Mouse (Mus musculus): Measurements from ENCODE around the gene Prpf38b. TPM values are rescaled to one million over a fixed set of nuclear protein-coding genes. Genes with fewer than 3 reads are reported as not detected.
"Not testable (repeated sequence)": the region's sequence is repeated elsewhere in the genome, so short reads cannot be mapped to it uniquely, and the experiment has no call there.

Prpf38b gene
- polyA plus RNA-seq, 1 experiment from 2014 or later: 58.1 TPM

DNA sequence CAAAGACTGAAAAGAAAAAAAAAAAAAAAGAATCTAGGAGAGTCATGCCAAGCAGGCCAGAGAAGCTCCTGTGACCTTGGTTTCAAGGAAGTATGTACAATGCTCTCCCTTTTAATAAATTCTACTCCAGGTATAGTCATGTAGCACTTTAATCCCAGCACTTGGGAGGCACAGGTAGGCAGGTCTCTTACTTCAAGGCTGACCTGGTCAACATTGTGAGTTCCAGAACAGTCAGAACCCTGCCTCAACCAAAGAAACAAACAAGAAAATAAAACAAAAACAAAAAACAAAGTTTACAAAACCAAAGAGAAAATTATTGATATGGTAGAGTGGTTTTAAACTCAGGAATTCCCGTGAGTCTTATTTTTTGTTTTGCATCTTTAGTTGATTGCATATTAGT is 21.6 kb downstream of the Prpf38b start, which contains the start of gene Fndc7:
Gene Fndc7 (minus strand): TSS at position 101 of the 400 bp plus-strand sequence.
- no peak within 1 kb of the TSS for H3K4me2 ChIP-seq (ENCODE audit: low read depth, low read length)
- no peaks in the 10 kb centered on the region for H3K36me3 ChIP-seq (ENCODE audit: control insufficient read depth, insufficient read depth, low read length)
- no peak within 1 kb of the TSS for H3K27ac ChIP-seq (replicated peaks; ENCODE audit: low read depth, low read length)
- no peak within 1 kb of the TSS for H3K4me3 ChIP-seq (ENCODE audit: low read depth, low read length)
- H3K9ac ChIP-seq (ENCODE audit: low read depth, low read length): no peak within 1 kb of the TSS
- ATAC-seq (ENCODE audit: low read depth): no peak
- H3K4me1 ChIP-seq (ENCODE audit: control insufficient read depth, insufficient read depth, low read length): no peaks in the 10 kb centered on the region
- no peak for DNase-seq (ENCODE audit: low spot score)
- 88% methylated on average over 1 of the region's 1 CpGs for WGBS
- H3K27me3 ChIP-seq (replicated peaks; ENCODE audit: control insufficient read depth, insufficient read depth, low read length): no peaks in the 10 kb centered on the region
- no peaks in the 10 kb centered on the region for H3K9me3 ChIP-seq (ENCODE audit: control insufficient read depth, low read length)

DNA sequence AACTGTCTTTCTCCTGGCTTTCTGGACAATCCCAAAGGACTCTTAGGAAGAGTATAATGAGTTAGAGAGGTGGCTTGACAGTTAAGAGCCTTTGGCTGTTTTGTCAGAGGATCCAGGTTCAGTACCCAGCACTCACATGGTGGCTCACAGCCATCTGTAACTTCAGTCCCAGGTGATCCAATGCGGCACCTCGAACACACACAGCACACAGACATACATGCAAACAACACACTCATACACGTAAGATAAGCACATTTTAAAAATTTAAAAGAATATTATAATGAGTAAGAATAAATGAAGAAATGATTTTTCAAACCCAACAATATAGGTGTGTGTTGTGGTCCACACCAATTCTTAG is 23.9 kb downstream of the Prpf38b start:
- 91% methylated on average over 3 of the region's 3 CpGs for WGBS

DNA sequence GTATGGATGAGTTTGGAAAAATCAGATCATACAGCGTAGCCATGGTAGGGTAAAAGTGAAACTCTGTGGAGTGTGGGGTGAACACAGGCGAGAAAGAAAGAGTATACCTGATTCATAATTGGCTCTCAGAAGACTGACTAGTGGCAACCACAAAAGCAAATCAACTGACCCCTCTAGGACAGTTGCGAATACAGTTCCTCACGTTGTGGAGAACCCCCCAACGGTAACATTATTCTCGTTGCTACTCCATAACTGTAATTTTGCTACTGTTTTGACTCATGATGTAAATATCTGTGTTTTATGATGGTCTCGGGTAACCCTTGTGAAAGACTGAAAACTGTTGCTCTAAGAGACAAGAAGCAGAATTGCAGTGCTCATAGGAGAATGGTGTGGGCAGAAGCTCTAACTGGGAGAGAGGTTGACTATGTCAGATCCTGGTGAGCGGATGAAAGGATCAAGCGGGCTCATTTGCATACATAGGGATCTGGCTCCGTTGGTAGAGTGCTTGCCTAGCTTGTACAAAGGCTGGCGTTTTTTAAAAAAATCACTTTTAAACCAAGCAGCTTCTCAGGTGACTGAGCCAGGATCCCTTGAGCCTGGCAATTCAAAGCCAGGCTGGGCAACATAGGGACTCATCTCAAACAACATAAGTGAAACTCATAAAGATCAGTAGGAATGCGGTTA is 24.5 kb downstream of the Prpf38b start:
- H3K9ac ChIP-seq (ENCODE audit: low read depth, low read length): no peak overlapping the region
- no peak overlapping the region for H3K27ac ChIP-seq (replicated peaks; ENCODE audit: low read depth, low read length)
- DNase-seq (ENCODE audit: low spot score) (no peak), ATAC-seq (ENCODE audit: low read depth) (no peak)
- no peak overlapping the region for H3K4me2 ChIP-seq (ENCODE audit: low read depth, low read length)
- H3K4me1 ChIP-seq (ENCODE audit: control insufficient read depth, insufficient read depth, low read length): peaks cover 8% of the 10 kb centered on the region; the same call in 1 of the 2 replicates
- no peaks in the 10 kb centered on the region for H3K9me3 ChIP-seq (ENCODE audit: control insufficient read depth, low read length)
- WGBS: 70% methylated on average over 12 of the region's 12 CpGs
- H3K36me3 ChIP-seq (ENCODE audit: control insufficient read depth, insufficient read depth, low read length): no peaks in the 10 kb centered on the region
- H3K4me3 ChIP-seq (ENCODE audit: low read depth, low read length): no peak overlapping the region
- H3K27me3 ChIP-seq (replicated peaks; ENCODE audit: control insufficient read depth, insufficient read depth, low read length): no peaks in the 10 kb centered on the region

More for the DNA sequence above, 23.9 kb downstream of the Prpf38b start:
- H3K36me3 ChIP-seq (ENCODE audit: control insufficient read depth, insufficient read depth, low read length): no peaks in the 10 kb centered on the region
- no peak overlapping the region for H3K4me2 ChIP-seq (ENCODE audit: low read depth, low read length)
- no peaks in the 10 kb centered on the region for H3K9me3 ChIP-seq (ENCODE audit: control insufficient read depth, low read length)
- H3K4me1 ChIP-seq (ENCODE audit: control insufficient read depth, insufficient read depth, low read length): peaks cover 8% of the 10 kb centered on the region; the same call in 1 of the 2 replicates
- H3K27me3 ChIP-seq (replicated peaks; ENCODE audit: control insufficient read depth, insufficient read depth, low read length): no peaks in the 10 kb centered on the region
- no peak overlapping the region for H3K27ac ChIP-seq (replicated peaks; ENCODE audit: low read depth, low read length)
- H3K4me3 ChIP-seq (ENCODE audit: low read depth, low read length): no peak overlapping the region
- DNase-seq (ENCODE audit: low spot score) (no peak), ATAC-seq (ENCODE audit: low read depth) (no peak)
- H3K9ac ChIP-seq (ENCODE audit: low read depth, low read length): no peak overlapping the region

DNA sequence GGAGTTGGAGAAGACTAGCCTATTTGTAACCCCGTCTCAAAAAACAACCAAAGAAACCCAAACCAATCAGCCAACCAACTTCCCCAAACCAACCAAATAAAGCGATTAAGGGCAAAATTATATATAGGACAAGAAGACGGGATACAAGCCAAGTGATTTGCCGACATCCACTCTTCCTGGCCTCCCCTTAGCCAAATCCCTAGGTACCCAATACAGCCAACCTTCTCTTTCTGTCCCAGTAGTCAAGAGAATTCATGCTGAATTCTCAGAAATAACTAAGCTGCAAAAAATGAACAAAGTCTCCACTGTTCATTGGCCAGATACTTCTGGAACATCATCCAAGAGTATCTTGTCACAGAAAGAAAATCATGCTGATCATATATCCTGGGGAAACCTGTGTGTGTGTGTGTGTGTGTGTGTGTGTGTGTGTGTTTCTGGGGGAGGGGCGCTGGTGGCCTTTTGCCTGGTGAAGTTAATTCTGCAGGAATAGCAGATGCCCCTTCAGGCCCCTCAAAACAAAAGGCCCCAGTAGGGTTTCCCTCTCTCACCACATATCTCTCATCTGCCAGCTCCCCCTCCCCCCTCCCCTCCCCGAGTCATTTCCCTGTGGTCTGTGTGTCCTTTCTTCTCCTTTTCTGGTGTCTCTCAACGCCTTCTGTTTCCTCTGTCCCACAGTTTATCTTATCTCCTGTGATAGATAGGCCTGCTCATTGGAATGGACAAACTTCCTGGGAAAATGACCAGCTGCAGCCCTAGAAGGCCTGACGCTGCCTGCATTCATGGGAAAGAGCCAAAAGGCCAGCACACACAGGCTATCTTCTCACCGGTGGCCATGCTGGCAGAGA is 25.6 kb downstream of the Prpf38b start:
- no peak overlapping the region for H3K4me2 ChIP-seq (ENCODE audit: low read depth, low read length)
- H3K4me3 ChIP-seq (ENCODE audit: low read depth, low read length): no peak overlapping the region
- H3K36me3 ChIP-seq (ENCODE audit: control insufficient read depth, insufficient read depth, low read length): no peaks in the 10 kb centered on the region
- H3K4me1 ChIP-seq (ENCODE audit: control insufficient read depth, insufficient read depth, low read length): peaks cover 13% of the 10 kb centered on the region; the same call in 1 of the 2 replicates
- ATAC-seq (ENCODE audit: low read depth) (peak; percentile 27; the same call in 1 of the 2 replicates), DNase-seq (ENCODE audit: low spot score) (no peak)
- H3K27ac ChIP-seq (replicated peaks; ENCODE audit: low read depth, low read length): no peak overlapping the region; the same call in 1 of the 2 replicates
- no peaks in the 10 kb centered on the region for H3K9me3 ChIP-seq (ENCODE audit: control insufficient read depth, low read length)
- no peak overlapping the region for H3K9ac ChIP-seq (ENCODE audit: low read depth, low read length)
- no peaks in the 10 kb centered on the region for H3K27me3 ChIP-seq (replicated peaks; ENCODE audit: control insufficient read depth, insufficient read depth, low read length)
- 53% methylated on average over 9 of the region's 9 CpGs for WGBS

DNA sequence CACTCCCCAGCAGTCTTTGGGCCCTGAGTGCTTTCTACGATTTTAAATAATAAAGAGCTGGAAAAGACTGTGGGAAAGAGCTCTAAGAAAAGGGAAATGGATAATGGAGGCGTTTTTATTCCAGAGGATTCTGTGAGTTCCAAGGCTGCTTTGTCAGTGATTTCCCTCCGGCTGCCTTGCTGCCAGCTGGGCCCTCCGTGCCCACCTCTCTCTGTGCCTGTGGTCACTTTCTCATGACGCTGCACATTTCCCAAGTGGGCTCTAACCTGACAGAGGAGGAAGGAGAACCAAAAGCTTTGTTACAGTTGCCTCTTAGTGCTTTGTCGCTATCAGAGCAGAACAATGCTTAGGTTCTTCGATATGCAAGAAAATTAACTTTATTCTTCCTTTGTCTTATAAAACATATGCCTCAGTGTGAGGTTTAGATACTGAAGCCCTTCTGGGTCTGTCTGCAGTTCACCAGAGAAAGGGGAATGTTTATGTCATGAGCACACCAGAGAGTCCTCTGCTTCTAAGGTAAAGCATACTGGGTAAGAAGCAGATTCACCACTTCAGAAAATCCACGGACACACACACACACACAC is 26.7 kb downstream of the Prpf38b start:
- H3K36me3 ChIP-seq (ENCODE audit: control insufficient read depth, insufficient read depth, low read length): no peaks in the 10 kb centered on the region
- no peak overlapping the region for H3K9ac ChIP-seq (ENCODE audit: low read depth, low read length)
- no peaks in the 10 kb centered on the region for H3K27me3 ChIP-seq (replicated peaks; ENCODE audit: control insufficient read depth, insufficient read depth, low read length)
- DNase-seq (ENCODE audit: low spot score) (no peak), ATAC-seq (ENCODE audit: low read depth) (no peak)
- no peaks in the 10 kb centered on the region for H3K9me3 ChIP-seq (ENCODE audit: control insufficient read depth, low read length)
- 60% methylated on average over 8 of the region's 8 CpGs for WGBS
- H3K27ac ChIP-seq (replicated peaks; ENCODE audit: low read depth, low read length): no peak overlapping the region
- H3K4me3 ChIP-seq (ENCODE audit: low read depth, low read length): no peak overlapping the region
- H3K4me2 ChIP-seq (ENCODE audit: low read depth, low read length): no peak overlapping the region
- peaks cover 16% of the 10 kb centered on the region; the same call in 1 of the 2 replicates for H3K4me1 ChIP-seq (ENCODE audit: control insufficient read depth, insufficient read depth, low read length)

DNA sequence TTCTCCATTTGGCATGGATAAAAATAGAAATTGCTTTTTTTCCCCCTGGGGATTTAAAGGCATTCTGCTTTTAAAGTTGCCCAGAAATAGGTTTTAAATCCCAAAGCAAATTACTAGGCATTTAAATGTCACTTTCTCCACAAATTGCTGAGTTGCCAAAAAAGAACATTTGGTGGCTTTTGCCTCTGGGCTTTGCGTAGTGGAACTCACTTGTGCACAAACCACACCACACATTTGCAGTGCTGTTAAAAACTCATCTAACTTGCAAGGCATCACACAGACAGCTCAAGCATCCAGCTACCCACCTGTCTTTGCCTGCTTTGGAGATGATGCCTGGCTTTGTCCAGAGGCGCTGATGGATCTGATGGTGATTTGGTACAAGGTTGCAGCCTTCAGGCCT is 28.5 kb downstream of the Prpf38b start:
- H3K9me3 ChIP-seq (ENCODE audit: control insufficient read depth, low read length): no peaks in the 10 kb centered on the region
- no peaks in the 10 kb centered on the region for H3K27me3 ChIP-seq (replicated peaks; ENCODE audit: control insufficient read depth, insufficient read depth, low read length)
- H3K36me3 ChIP-seq (ENCODE audit: control insufficient read depth, insufficient read depth, low read length): no peaks in the 10 kb centered on the region
- ATAC-seq (ENCODE audit: low read depth): no peak
- WGBS: 72% methylated on average over 2 of the region's 2 CpGs
- peak; percentile 49 for DNase-seq (ENCODE audit: low spot score)
- no peak overlapping the region for H3K4me3 ChIP-seq (ENCODE audit: low read depth, low read length)
- H3K27ac ChIP-seq (replicated peaks; ENCODE audit: low read depth, low read length): no peak overlapping the region
- H3K9ac ChIP-seq (ENCODE audit: low read depth, low read length): no peak overlapping the region
- H3K4me1 ChIP-seq (ENCODE audit: control insufficient read depth, insufficient read depth, low read length): peaks cover 21% of the 10 kb centered on the region; the same call in 1 of the 2 replicates
- H3K4me2 ChIP-seq (ENCODE audit: low read depth, low read length): no peak overlapping the region

DNA sequence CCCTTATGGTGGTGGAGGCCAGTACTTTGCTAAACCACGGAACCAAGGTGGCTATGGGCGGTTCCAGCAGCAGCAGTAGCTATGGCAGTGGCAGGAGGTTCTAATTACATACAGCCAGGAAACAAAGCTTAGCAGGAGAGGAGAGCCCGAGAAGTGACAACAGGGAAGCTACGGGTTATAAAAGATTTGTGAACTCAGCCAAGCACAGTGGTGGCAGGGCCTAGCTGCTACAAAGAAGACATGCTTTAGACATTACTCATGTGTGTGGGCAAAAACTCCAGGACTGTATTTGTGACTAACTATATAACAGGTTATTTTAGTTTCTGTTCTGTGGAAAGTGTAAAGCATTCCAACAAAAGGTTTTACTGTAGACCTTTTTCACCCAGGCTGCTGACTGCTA is 29.7 kb downstream of the Prpf38b start:
- Histone ChIP-seq H3K4me1 (ENCODE audit: control insufficient read depth, insufficient read depth, low read length) (peaks cover 21% of the 10 kb centered on the region; the same call in 1 of the 2 replicates), H3K27ac (replicated peaks; ENCODE audit: low read depth, low read length) (peak overlapping the region; percentile 30)
- H3K27me3 ChIP-seq (replicated peaks; ENCODE audit: control insufficient read depth, insufficient read depth, low read length); H3K4me2 ChIP-seq (ENCODE audit: low read depth, low read length); ATAC-seq (ENCODE audit: low read depth); H3K9ac ChIP-seq (ENCODE audit: low read depth, low read length); DNase-seq (ENCODE audit: low spot score); H3K9me3 ChIP-seq (ENCODE audit: control insufficient read depth, low read length); H3K36me3 ChIP-seq (ENCODE audit: control insufficient read depth, insufficient read depth, low read length); H3K4me3 ChIP-seq (ENCODE audit: low read depth, low read length): not testable (repeated sequence)
- 17% methylated on average over 4 of the region's 4 CpGs for WGBS

DNA sequence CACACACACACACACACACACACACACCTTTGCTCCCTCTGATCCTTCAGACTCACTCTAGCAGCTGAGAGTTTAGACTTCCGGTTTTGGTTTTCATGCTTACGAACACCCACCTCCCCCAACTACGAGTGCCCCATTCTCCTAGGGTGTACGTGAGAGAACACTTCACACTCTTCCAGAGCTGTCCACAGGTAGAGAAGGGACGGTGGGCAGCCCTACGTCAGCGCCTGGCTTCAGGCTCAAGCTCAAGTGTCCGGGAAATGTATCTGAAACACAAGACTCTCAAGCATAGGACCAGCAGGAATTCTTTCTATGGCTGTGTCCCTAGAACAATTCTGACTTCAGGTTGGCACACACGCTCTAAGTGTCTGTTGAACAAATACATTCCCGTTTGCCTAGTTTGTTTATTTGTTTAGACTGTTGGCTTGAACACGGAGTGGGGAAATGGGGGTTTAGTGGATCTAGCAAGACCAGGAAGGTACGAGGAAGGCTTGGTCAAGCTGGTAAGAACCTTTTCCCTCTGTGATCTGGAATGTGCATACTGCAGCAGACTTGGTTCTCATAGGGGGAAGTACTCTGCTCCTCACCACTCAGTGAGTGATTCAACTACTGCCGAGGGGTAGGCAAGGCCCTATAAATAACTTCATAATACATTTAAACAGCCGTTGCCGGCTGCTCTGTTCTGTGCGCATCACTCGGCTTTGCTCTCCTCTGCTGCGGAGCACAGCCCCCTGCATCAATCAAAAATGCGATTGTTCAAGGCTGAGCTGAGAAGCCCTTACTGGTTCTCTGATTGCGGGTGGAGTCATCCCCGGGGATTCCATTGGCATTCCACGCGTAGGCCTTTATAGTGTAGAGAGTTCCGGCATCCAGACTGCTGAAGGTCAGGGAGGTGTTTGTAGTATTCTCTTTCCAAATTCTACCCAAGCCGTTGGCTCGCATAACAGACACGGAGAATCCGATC is 30.7 kb downstream of the Prpf38b start:
- Histone ChIP-seq H3K9me3 (ENCODE audit: control insufficient read depth, low read length) (no peaks in the 10 kb centered on the region), H3K4me3 (ENCODE audit: low read depth, low read length) (no peak overlapping the region), H3K27ac (replicated peaks; ENCODE audit: low read depth, low read length) (peak overlapping the region; percentile 30), H3K27me3 (replicated peaks; ENCODE audit: control insufficient read depth, insufficient read depth, low read length) (no peaks in the 10 kb centered on the region), H3K4me2 (ENCODE audit: low read depth, low read length) (no peak overlapping the region; the same call in 1 of the 2 replicates), H3K4me1 (ENCODE audit: control insufficient read depth, insufficient read depth, low read length) (peaks cover 21% of the 10 kb centered on the region; the same call in 1 of the 2 replicates), H3K36me3 (ENCODE audit: control insufficient read depth, insufficient read depth, low read length) (no peaks in the 10 kb centered on the region), H3K9ac (ENCODE audit: low read depth, low read length) (no peak overlapping the region)
- ATAC-seq (ENCODE audit: low read depth) (peak; percentile 89), DNase-seq (ENCODE audit: low spot score) (peak; percentile 80)
- WGBS: 55% methylated on average over 28 of the region's 28 CpGs
